Mouse (Mus musculus): ENCODE results near the gene Olfr979.

- TF ChIP-seq CTCF (IDR thresholded peaks at IDR 0.05; ENCODE audit: control insufficient read depth, insufficient read depth, low read length) (no peak), POLR2A (IDR thresholded peaks at IDR 0.05; ENCODE audit: borderline replicate concordance, control insufficient read depth, low read depth, low read length) (no peak)
Measured at GRCm38 (mm10) chr9:39951946-39952345, 51.3 kb downstream of the Olfr979 start, which contains the start of gene Olfr975.
